Mouse (Mus musculus): Measurements from ENCODE around the gene Slc25a24. TPM values are rescaled to one million over a fixed set of nuclear protein-coding genes. Genes with fewer than 3 reads are reported as not detected.
A peak's percentile ranks its signal among the peaks of the same experiment; 100 is the strongest.

The Slc25a24 gene
- 1.7 and 1.8 TPM in 2 replicates for polyA plus RNA-seq (2012; rRNA removed)

DNA sequence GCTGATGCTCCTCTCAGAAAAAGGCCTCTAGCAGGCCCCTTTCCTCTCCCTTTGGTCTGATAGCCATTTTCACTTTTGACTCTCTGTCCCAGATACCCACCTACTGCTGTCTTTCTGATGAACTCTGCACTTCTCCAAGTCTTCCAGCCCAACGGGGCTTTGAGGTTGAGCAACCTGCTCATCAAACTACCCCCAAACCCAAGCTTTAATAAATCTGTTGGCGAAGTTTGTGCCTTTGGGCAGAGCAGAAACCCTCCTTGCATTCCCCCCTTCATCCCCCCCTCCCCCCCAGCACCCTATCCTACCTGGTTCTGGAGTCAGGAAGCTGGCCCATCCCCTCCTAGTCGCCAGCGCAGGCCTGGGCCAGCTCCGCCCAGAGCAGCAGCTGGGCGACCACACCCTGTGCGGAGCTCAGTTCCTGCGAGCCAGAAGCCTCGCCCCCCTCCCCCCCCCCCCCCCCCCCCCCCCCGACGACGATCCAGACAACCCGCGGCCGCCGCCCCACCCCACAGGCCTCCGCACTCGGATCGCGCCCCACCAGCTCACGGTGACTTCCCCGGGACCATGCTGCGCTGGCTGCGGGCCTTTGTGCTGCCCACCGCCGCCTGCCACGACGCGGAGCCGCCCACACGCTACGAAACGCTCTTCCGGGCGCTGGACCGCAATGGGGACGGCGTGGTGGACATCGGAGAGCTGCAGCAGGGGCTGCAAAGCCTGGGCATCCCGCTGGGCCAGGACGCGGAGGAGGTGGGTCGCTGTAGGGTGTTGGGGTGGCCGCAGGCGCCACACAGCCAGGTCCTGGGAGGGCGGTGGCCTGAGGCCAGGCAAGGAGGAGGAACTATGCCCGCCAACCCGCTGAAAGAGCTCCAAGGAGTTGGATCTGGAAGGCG is at the start of gene Slc25a24:
TSS of gene Slc25a24 (plus strand) at position 509 of the 890 bp plus-strand sequence.
- H3K27ac ChIP-seq (ENCODE audit: insufficient read depth, low read length): 0 out of 2 replicates have a peak within 1 kb of the TSS, but pooled peaks have one; percentile 5
- TF ChIP-seq CTCF (IDR thresholded peaks at IDR 0.05; ENCODE audit: extremely low read depth, insufficient read depth, low read length) (no peak), POLR2A (IDR thresholded peaks at IDR 0.05; ENCODE audit: extremely low read depth, insufficient read depth, low read length) (no peak)
- no peaks in the 10 kb centered on the region; the same call in 1 of the 2 replicates for H3K4me1 ChIP-seq (ENCODE audit: control insufficient read depth, insufficient read depth, low read length)
- peak within 1 kb of the TSS; percentile 83 for H3K4me3 ChIP-seq (ENCODE audit: insufficient read depth, low read length)

DNA sequence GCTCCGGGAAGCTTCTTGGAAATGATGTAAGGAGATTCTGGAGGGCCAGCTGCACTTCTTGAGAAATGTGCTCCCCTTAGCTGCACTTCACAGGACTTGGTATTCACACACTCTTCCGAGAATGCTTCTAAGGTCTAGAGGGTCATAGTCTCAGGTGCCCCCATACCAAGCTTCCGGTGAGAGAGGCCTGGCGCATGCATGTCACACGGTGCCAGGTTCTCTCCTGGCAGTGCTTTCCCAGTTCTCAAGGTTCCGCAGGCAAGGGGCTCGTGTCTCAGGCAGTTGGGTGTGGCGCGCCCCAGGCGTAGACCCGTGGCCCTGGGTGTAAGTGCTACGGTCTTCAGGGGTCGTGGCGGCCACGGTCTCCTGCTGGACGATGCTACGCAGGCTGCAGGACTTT is 42.8 kb upstream of the Slc25a24 start, which contains the start of gene Slc25a54:
TSS of gene Slc25a54 (plus strand) at position 301 of the 400 bp plus-strand sequence.
- H3K4me1 ChIP-seq (ENCODE audit: control insufficient read depth, insufficient read depth, low read length): no peaks in the 10 kb centered on the region
- TF ChIP-seq CTCF (IDR thresholded peaks at IDR 0.05; ENCODE audit: extremely low read depth, insufficient read depth, low read length) (no peak), POLR2A (IDR thresholded peaks at IDR 0.05; ENCODE audit: extremely low read depth, insufficient read depth, low read length) (no peak)
- H3K4me3 ChIP-seq (ENCODE audit: insufficient read depth, low read length): no peak within 1 kb of the TSS
- no peak within 1 kb of the TSS for H3K27ac ChIP-seq (ENCODE audit: insufficient read depth, low read length)

DNA sequence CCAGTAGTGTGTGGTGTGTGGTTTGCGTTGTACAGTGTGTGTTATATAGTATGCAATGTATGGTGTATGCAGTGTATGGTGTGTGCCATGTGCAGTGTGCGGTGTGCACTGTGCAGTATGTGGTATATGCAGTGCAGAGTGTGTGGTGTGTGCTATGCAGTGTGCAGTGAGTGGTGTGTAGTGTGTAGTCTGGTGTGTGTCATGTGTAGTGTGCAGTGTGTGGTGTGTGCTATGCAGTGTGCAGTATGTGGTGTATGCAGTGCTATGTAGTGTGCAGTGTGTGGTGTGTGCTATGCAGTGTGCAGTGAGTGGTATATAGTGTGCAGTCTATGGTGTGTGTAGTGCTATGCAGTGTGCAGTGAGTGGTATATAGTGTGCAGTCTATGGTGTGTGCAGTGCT is 38.5 kb upstream of the Slc25a24 start:
- no peaks in the 10 kb centered on the region for H3K4me1 ChIP-seq (ENCODE audit: control insufficient read depth, insufficient read depth, low read length)
- no peak overlapping the region for H3K4me3 ChIP-seq (ENCODE audit: insufficient read depth, low read length)
- no peak for TF ChIP-seq POLR2A (IDR thresholded peaks at IDR 0.05; ENCODE audit: extremely low read depth, insufficient read depth, low read length)
- TF ChIP-seq CTCF (IDR thresholded peaks at IDR 0.05; ENCODE audit: extremely low read depth, insufficient read depth, low read length): no peak

GRCm38 (mm10) chr3:109088460-109088859 is 34.5 kb upstream of the Slc25a24 start:
- Histone ChIP-seq H3K4me3 (ENCODE audit: insufficient read depth, low read length) (no peak overlapping the region), H3K27ac (ENCODE audit: insufficient read depth, low read length) (no peak overlapping the region), H3K4me1 (ENCODE audit: control insufficient read depth, insufficient read depth, low read length) (no peaks in the 10 kb centered on the region)
- TF ChIP-seq POLR2A (IDR thresholded peaks at IDR 0.05; ENCODE audit: extremely low read depth, insufficient read depth, low read length) (no peak), CTCF (IDR thresholded peaks at IDR 0.05; ENCODE audit: extremely low read depth, insufficient read depth, low read length) (no peak)

More for the DNA sequence above, 38.5 kb upstream of the Slc25a24 start:
- no peak overlapping the region for H3K27ac ChIP-seq (ENCODE audit: insufficient read depth, low read length)

DNA sequence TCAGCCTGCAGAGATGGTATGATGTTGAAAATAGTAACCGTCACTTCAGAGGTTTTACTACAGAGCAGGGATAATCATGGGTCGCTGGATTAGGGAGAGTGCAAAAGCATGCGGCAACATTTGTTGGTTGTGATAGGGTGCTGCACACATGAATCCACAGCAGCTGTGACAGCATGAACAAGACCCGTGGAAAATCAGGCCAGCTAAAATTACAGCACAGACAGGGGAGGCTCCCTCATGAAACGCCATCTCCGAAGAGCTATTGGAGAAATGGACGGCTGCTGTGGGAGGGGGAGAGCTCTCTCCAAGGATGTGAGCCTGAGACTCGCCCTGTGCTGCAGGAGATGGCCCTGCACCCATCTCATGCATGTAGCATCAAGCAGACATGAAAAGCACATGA is 18.2 kb upstream of the Slc25a24 start:
- Histone ChIP-seq H3K27ac (ENCODE audit: insufficient read depth, low read length) (no peak overlapping the region), H3K4me3 (ENCODE audit: insufficient read depth, low read length) (no peak overlapping the region), H3K4me1 (ENCODE audit: control insufficient read depth, insufficient read depth, low read length) (no peaks in the 10 kb centered on the region)
- no peak for TF ChIP-seq POLR2A (IDR thresholded peaks at IDR 0.05; ENCODE audit: extremely low read depth, insufficient read depth, low read length)
- no peak for TF ChIP-seq CTCF (IDR thresholded peaks at IDR 0.05; ENCODE audit: extremely low read depth, insufficient read depth, low read length)

DNA sequence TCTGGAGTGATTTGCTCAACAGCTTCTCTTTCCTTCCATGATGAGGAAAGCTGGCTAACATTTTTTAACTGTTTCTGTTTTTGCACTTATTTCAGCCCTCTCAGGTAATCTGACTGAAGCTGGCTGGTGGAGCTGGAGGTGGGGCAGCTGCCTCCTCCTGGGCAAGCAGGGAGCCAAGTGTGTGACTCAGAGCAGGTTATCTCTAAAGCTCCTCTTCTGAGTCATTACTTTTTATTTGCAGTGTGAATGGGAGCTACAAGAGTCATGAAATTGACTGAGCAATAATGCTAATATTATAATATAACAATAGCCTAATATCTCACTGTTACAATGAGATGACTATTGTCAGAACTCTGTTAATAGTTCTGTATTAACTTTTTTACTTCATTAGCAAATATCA is 5.8 kb upstream of the Slc25a24 start:
- Histone ChIP-seq H3K4me1 (ENCODE audit: control insufficient read depth, insufficient read depth, low read length) (no peaks in the 10 kb centered on the region), H3K27ac (ENCODE audit: insufficient read depth, low read length) (no peak overlapping the region), H3K4me3 (ENCODE audit: insufficient read depth, low read length) (no peak overlapping the region)
- TF ChIP-seq POLR2A (IDR thresholded peaks at IDR 0.05; ENCODE audit: extremely low read depth, insufficient read depth, low read length): no peak
- no peak for TF ChIP-seq CTCF (IDR thresholded peaks at IDR 0.05; ENCODE audit: extremely low read depth, insufficient read depth, low read length)

GRCm38 (mm10) chr3:109119562-109119961 is 3.4 kb upstream of the Slc25a24 start:
- H3K4me1 ChIP-seq (ENCODE audit: control insufficient read depth, insufficient read depth, low read length): no peaks in the 10 kb centered on the region; the same call in 1 of the 2 replicates
- no peak overlapping the region for H3K27ac ChIP-seq (ENCODE audit: insufficient read depth, low read length)
- no peak for TF ChIP-seq CTCF (IDR thresholded peaks at IDR 0.05; ENCODE audit: extremely low read depth, insufficient read depth, low read length)
- TF ChIP-seq POLR2A (IDR thresholded peaks at IDR 0.05; ENCODE audit: extremely low read depth, insufficient read depth, low read length): no peak
- H3K4me3 ChIP-seq (ENCODE audit: insufficient read depth, low read length): no peak overlapping the region

DNA sequence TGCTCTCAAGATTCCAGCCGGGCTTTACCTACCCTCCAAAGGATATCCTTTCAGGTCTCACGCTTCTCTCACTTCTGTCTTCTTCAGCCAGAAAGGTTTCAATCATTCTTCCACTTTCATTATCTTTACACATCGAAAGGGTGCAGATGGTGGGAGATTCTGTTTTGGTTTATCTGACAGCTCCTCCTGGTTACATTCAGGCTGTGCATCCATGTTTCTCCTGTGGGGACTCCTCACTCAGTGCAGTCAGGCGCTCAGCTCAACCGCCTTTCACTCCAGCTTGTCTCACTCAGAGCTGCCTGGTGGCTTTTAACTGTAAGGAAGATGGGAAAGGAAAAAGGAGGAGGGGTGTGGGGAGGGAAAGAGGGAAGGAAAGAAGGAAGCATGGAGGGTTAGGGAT is 3.0 kb upstream of the Slc25a24 start:
- Histone ChIP-seq H3K4me3 (ENCODE audit: insufficient read depth, low read length) (no peak overlapping the region), H3K27ac (ENCODE audit: insufficient read depth, low read length) (no peak overlapping the region), H3K4me1 (ENCODE audit: control insufficient read depth, insufficient read depth, low read length) (no peaks in the 10 kb centered on the region; the same call in 1 of the 2 replicates)
- TF ChIP-seq CTCF (IDR thresholded peaks at IDR 0.05; ENCODE audit: extremely low read depth, insufficient read depth, low read length): no peak
- no peak for TF ChIP-seq POLR2A (IDR thresholded peaks at IDR 0.05; ENCODE audit: extremely low read depth, insufficient read depth, low read length)

DNA sequence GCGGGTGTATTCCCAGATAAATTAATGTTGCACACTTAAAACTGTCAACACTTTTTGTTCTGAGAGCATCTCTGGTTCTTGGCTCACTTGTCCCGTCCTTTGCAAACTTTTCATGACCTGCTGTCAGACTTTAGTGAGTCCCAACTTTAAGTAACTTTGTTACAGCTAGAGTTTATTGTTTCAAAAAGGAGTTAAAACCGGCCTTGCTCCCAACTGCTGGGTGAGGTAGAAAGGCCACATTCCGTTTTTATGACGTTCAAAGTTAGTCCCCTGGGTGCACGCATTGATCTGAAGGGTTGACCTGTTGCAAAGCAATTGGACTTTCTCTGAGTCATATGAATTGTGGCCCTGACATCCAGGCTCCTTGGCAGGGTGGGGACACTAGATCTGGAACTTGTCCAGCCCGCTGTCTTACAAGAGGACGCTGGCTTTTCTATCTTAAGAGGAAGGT is 607 bp downstream of the Slc25a24 start:
- TF ChIP-seq POLR2A (IDR thresholded peaks at IDR 0.05; ENCODE audit: extremely low read depth, insufficient read depth, low read length) (no peak), CTCF (IDR thresholded peaks at IDR 0.05; ENCODE audit: extremely low read depth, insufficient read depth, low read length) (no peak)
- no peaks in the 10 kb centered on the region; the same call in 1 of the 2 replicates for H3K4me1 ChIP-seq (ENCODE audit: control insufficient read depth, insufficient read depth, low read length)
- 0 out of 2 replicates have a peak overlapping the region, but pooled peaks have one; percentile 5 for H3K27ac ChIP-seq (ENCODE audit: insufficient read depth, low read length)
- peak overlapping the region; percentile 83 for H3K4me3 ChIP-seq (ENCODE audit: insufficient read depth, low read length)
